Mouse (Mus musculus) cerebellum, adult 11-12 months (tissue): ENCODE measurements around the gene Olfr30.
"Not testable (repeated sequence)": the region's sequence is repeated elsewhere in the genome, so short reads cannot be mapped to it uniquely, and the experiment has no call there.

ENCODE experiments used
- DNase-seq: peaks from one replicate; pipeline ENCODE4 v3.0.0; 2022

The Olfr30 gene

GRCm38 (mm10) chr11:58462170-58462569 lies at the start of gene Olfr30:
Gene Olfr30, minus strand, starts transcription at chr11:58462270.
- no peak for DNase-seq

GRCm38 (mm10) chr11:58509058-58509457 lies 47.0 kb upstream of the Olfr30 start:
- not testable (repeated sequence) for DNase-seq

- DNase-seq = not testable (repeated sequence)
Observed at GRCm38 (mm10) chr11:58502472-58502871, 40.4 kb upstream of the Olfr30 start, which contains the start of gene Olfr331. Gene Olfr331, minus strand, starts transcription at chr11:58502572.

GRCm38 (mm10) chr11:58499290-58499689 lies 37.2 kb upstream of the Olfr30 start:
- DNase-seq = no peak

- no peak for DNase-seq
Observed at GRCm38 (mm10) chr11:58498761-58499160, 36.7 kb upstream of the Olfr30 start.

- DNase-seq = no peak
Observed at GRCm38 (mm10) chr11:58492455-58492854, 30.4 kb upstream of the Olfr30 start, which contains the start of gene Olfr332. Gene Olfr332, minus strand, starts transcription at chr11:58492555.

GRCm38 (mm10) chr11:58453592-58453991 lies 8.5 kb downstream of the Olfr30 start:
- DNase-seq = no peak

- DNase-seq = no peak
Observed at GRCm38 (mm10) chr11:58452759-58453158, 9.3 kb downstream of the Olfr30 start, which contains the start of gene Lypd9. Gene Lypd9, minus strand, starts transcription at chr11:58452923.

- no peak for DNase-seq
Observed at GRCm38 (mm10) chr11:58437866-58438265, 24.2 kb downstream of the Olfr30 start.

GRCm38 (mm10) chr11:58432259-58432658 lies 29.8 kb downstream of the Olfr30 start, which contains the start of gene Gm12253:
Gene Gm12253, plus strand, starts transcription at chr11:58432559.
- DNase-seq = no peak

- DNase-seq = no peak
Observed at GRCm38 (mm10) chr11:58420815-58421214, 41.3 kb downstream of the Olfr30 start, which contains the start of gene 1810065E05Rik. Gene 1810065E05Rik, plus strand, starts transcription at chr11:58421111.

- DNase-seq = no peak
Observed at GRCm38 (mm10) chr11:58418336-58418735, 43.7 kb downstream of the Olfr30 start.

- DNase-seq = no peak
Observed at GRCm38 (mm10) chr11:58408066-58408465, 54.0 kb downstream of the Olfr30 start.
